Mouse (Mus musculus) hindbrain, embryonic 10.5 days (tissue): Measurements from ENCODE around the gene Eml6. TPM values are rescaled to one million over a fixed set of nuclear protein-coding genes. Genes with fewer than 3 reads are reported as not detected.
"Not testable (repeated sequence)": the region's sequence is repeated elsewhere in the genome, so short reads cannot be mapped to it uniquely, and the experiment has no call there.

Source experiments
- DNase-seq: peaks from one replicate; pipeline ENCODE4 v3.0.0-alpha.2; 2017; ENCODE audit warnings: low spot score
- H3K27ac ChIP-seq: fragments of 300-500 bp; sonication (generic); 2 replicates; pipeline ENCODE4 v1.5.1; 2016; ENCODE audit warnings: mild to moderate bottlenecking, moderate library complexity
- H3K27me3 ChIP-seq: fragments of 300-500 bp; sonication (generic); 2 replicates; pipeline ENCODE4 v1.6.1; 2016; ENCODE audit warnings: mild to moderate bottlenecking; ENCODE audit not compliant: poor library complexity, insufficient read depth, severe bottlenecking
- H3K36me3 ChIP-seq: fragments of 300-500 bp; sonication (generic); 2 replicates; pipeline ENCODE4 v1.6.1; 2016; ENCODE audit warnings: mild to moderate bottlenecking, moderate library complexity
- H3K4me1 ChIP-seq: fragments of 300-500 bp; sonication (generic); replicated peaks from 2 replicates; pipeline ENCODE4 v1.6.1; 2016; ENCODE audit warnings: mild to moderate bottlenecking
- H3K4me3 ChIP-seq: fragments of 300-500 bp; sonication (generic); 2 replicates; pipeline ENCODE4 v1.5.1; 2016; ENCODE audit warnings: mild to moderate bottlenecking, moderate library complexity
- H3K9me3 ChIP-seq: fragments of 300-500 bp; sonication (generic); 2 replicates; pipeline ENCODE4 v1.6.1; 2016; ENCODE audit warnings: mild to moderate bottlenecking, moderate library complexity
- WGBS: fragments of 180-500 bp; shearing (Covaris S2); methylation state at CpG from one replicate; pipeline ENCODE4 v1.1.7; 2016; 5-methylcytosine and 5-hydroxymethylcytosine counted together
- polyA plus RNA-seq: library from polyadenylated mRNA; unstranded; fragments of >200 nt; fragmentation: Nextera tagmentation; extraction: Ambion mirVana; gene quantifications from 2 replicates; pipeline ENCODE4 v1.2.1, GENCODE M21; 2016

The Eml6 gene
- polyA plus RNA-seq, 1 experiment from 2014 or later = 0.95 TPM

GRCm38 (mm10) chr11:29827729-29828128 is 198.1 kb downstream of the Eml6 start:
- H3K4me3 ChIP-seq = no peak overlapping the region
- peaks cover 10% of the 10 kb centered on the region for H3K4me1 ChIP-seq
- no peaks in the 10 kb centered on the region for H3K9me3 ChIP-seq
- WGBS = 86% methylated on average over 2 of the region's 2 CpGs
- no peak overlapping the region for H3K27ac ChIP-seq
- DNase-seq = no peak
- H3K36me3 ChIP-seq = no peaks in the 10 kb centered on the region
- peaks cover 32% of the 10 kb centered on the region for H3K27me3 ChIP-seq

- no peaks in the 10 kb centered on the region for H3K36me3 ChIP-seq
These were observed 199.8 kb downstream of the Eml6 start for GRCm38 (mm10) chr11:29826001-29826400.

GRCm38 (mm10) chr11:29825271-29825718 is 200.5 kb downstream of the Eml6 start, which contains the start of gene 4931440F15Rik:
Gene 4931440F15Rik (minus strand): TSS chr11:29825668.
- Histone ChIP-seq H3K27me3 (peaks cover 32% of the 10 kb centered on the region), H3K4me3 (peak within 1 kb of the TSS; percentile 34), H3K4me1 (peaks cover 10% of the 10 kb centered on the region)
- 38% methylated on average over 21 of the region's 21 CpGs for WGBS
- not testable (repeated sequence) for H3K36me3 ChIP-seq, DNase-seq, H3K27ac ChIP-seq, H3K9me3 ChIP-seq

More at GRCm38 (mm10) chr11:29826001-29826400, 199.8 kb downstream of the Eml6 start:
- Histone ChIP-seq H3K27me3 (peaks cover 32% of the 10 kb centered on the region), H3K4me1 (peaks cover 10% of the 10 kb centered on the region), H3K27ac (no peak overlapping the region), H3K9me3 (no peaks in the 10 kb centered on the region), H3K4me3 (no peak overlapping the region)
- DNase-seq = no peak
- WGBS = 93% methylated on average over 1 of the region's 1 CpGs

- 21% methylated on average over 62 of the region's 62 CpGs for WGBS
- Histone ChIP-seq H3K27me3 (peaks cover 32% of the 10 kb centered on the region), H3K4me3 (peak overlapping the region; percentile 34), H3K4me1 (peaks cover 10% of the 10 kb centered on the region)
- H3K9me3 ChIP-seq, H3K36me3 ChIP-seq, DNase-seq, H3K27ac ChIP-seq: not testable (repeated sequence)
These were observed 201.2 kb downstream of the Eml6 start for GRCm38 (mm10) chr11:29824474-29825270.

GRCm38 (mm10) chr11:29823141-29823540 is 202.7 kb downstream of the Eml6 start:
- WGBS = 84% methylated on average over 2 of the region's 2 CpGs
- H3K36me3 ChIP-seq = no peaks in the 10 kb centered on the region
- no peak for DNase-seq
- H3K27ac ChIP-seq = no peak overlapping the region
- H3K4me3 ChIP-seq = no peak overlapping the region
- H3K4me1 ChIP-seq = peaks cover 10% of the 10 kb centered on the region
- peaks cover 32% of the 10 kb centered on the region for H3K27me3 ChIP-seq
- no peaks in the 10 kb centered on the region for H3K9me3 ChIP-seq

GRCm38 (mm10) chr11:29815670-29816069 is 210.2 kb downstream of the Eml6 start:
- no peak for DNase-seq
- H3K4me1 ChIP-seq = no peaks in the 10 kb centered on the region
- no peak overlapping the region for H3K4me3 ChIP-seq
- no peak overlapping the region for H3K27ac ChIP-seq
- no peaks in the 10 kb centered on the region for H3K36me3 ChIP-seq
- H3K9me3 ChIP-seq = no peaks in the 10 kb centered on the region
- H3K27me3 ChIP-seq = no peaks in the 10 kb centered on the region

GRCm38 (mm10) chr11:29815261-29815660 is 210.6 kb downstream of the Eml6 start:
- no peaks in the 10 kb centered on the region for H3K9me3 ChIP-seq
- no peaks in the 10 kb centered on the region for H3K36me3 ChIP-seq
- no peaks in the 10 kb centered on the region for H3K27me3 ChIP-seq
- 80% methylated on average over 3 of the region's 3 CpGs for WGBS
- no peak overlapping the region for H3K4me3 ChIP-seq
- no peak for DNase-seq
- no peak overlapping the region for H3K27ac ChIP-seq
- H3K4me1 ChIP-seq = no peaks in the 10 kb centered on the region

GRCm38 (mm10) chr11:29813267-29813666 is 212.6 kb downstream of the Eml6 start:
- H3K27me3 ChIP-seq = no peaks in the 10 kb centered on the region
- no peaks in the 10 kb centered on the region for H3K9me3 ChIP-seq
- no peak for DNase-seq
- H3K4me3 ChIP-seq = no peak overlapping the region
- no peaks in the 10 kb centered on the region for H3K36me3 ChIP-seq
- H3K27ac ChIP-seq = no peak overlapping the region
- WGBS = 79% methylated on average over 1 of the region's 1 CpGs
- no peaks in the 10 kb centered on the region for H3K4me1 ChIP-seq

GRCm38 (mm10) chr11:29812475-29812874 is 213.4 kb downstream of the Eml6 start:
- no peaks in the 10 kb centered on the region for H3K36me3 ChIP-seq
- no peaks in the 10 kb centered on the region for H3K9me3 ChIP-seq
- H3K4me3 ChIP-seq = no peak overlapping the region
- WGBS = 79% methylated on average over 3 of the region's 3 CpGs
- no peaks in the 10 kb centered on the region for H3K4me1 ChIP-seq
- no peak for DNase-seq
- no peak overlapping the region for H3K27ac ChIP-seq
- H3K27me3 ChIP-seq = no peaks in the 10 kb centered on the region

- H3K36me3 ChIP-seq = no peaks in the 10 kb centered on the region
- H3K27me3 ChIP-seq = no peaks in the 10 kb centered on the region
- no peak overlapping the region for H3K4me3 ChIP-seq
- no peak overlapping the region for H3K27ac ChIP-seq
- DNase-seq = no peak
- WGBS = 83% methylated on average over 3 of the region's 3 CpGs
- no peaks in the 10 kb centered on the region for H3K9me3 ChIP-seq
- no peaks in the 10 kb centered on the region for H3K4me1 ChIP-seq
These were observed 215.5 kb downstream of the Eml6 start for GRCm38 (mm10) chr11:29810324-29810723.

- no peak for DNase-seq
- WGBS = 90% methylated on average over 7 of the region's 7 CpGs
- H3K4me3 ChIP-seq = no peak overlapping the region
These were observed 216.7 kb downstream of the Eml6 start for GRCm38 (mm10) chr11:29808981-29809589.

GRCm38 (mm10) chr11:29808173-29808980 is 217.5 kb downstream of the Eml6 start:
- Histone ChIP-seq H3K36me3 (no peaks in the 10 kb centered on the region), H3K9me3 (no peaks in the 10 kb centered on the region), H3K4me3 (no peak overlapping the region), H3K27me3 (no peaks in the 10 kb centered on the region), H3K27ac (no peak overlapping the region), H3K4me1 (no peaks in the 10 kb centered on the region)
- DNase-seq = no peak
- WGBS = 83% methylated on average over 9 of the region's 9 CpGs

More at GRCm38 (mm10) chr11:29808981-29809589, 216.7 kb downstream of the Eml6 start:
- no peak overlapping the region for H3K27ac ChIP-seq
- no peaks in the 10 kb centered on the region for H3K4me1 ChIP-seq
- H3K27me3 ChIP-seq = no peaks in the 10 kb centered on the region
- no peaks in the 10 kb centered on the region for H3K36me3 ChIP-seq
- H3K9me3 ChIP-seq = no peaks in the 10 kb centered on the region
